Mouse (Mus musculus) forebrain, embryonic 12.5 days (tissue): ENCODE data around the gene Actr2. TPM values are rescaled to one million over a fixed set of nuclear protein-coding genes. Genes with fewer than 3 reads are reported as not detected.
"Not testable (repeated sequence)": the region's sequence is repeated elsewhere in the genome, so short reads cannot be mapped to it uniquely, and the experiment has no call there.

Source experiments
- ATAC-seq: fragments of 200-750 bp; cut with Nextera tagmentation; 2 replicates; pipeline ENCODE4 v1.8.0; 2017; ENCODE audit warnings: moderate TSS enrichment; ENCODE audit not compliant: low FRiP score
- H3K27ac ChIP-seq: fragments of 300-500 bp; sonication (generic); 2 replicates; pipeline ENCODE4 v1.5.1; 2016; ENCODE audit warnings: mild to moderate bottlenecking
- H3K27me3 ChIP-seq: fragments of 300-500 bp; sonication (generic); 2 replicates; pipeline ENCODE4 v1.6.1; 2016; ENCODE audit warnings: mild to moderate bottlenecking
- H3K36me3 ChIP-seq: fragments of 300-500 bp; sonication (generic); replicated peaks from 2 replicates; pipeline ENCODE4 v1.6.1; 2016; ENCODE audit warnings: mild to moderate bottlenecking
- H3K4me1 ChIP-seq: fragments of 300-500 bp; sonication (generic); 2 replicates; pipeline ENCODE4 v1.6.1; 2016
- H3K4me2 ChIP-seq: fragments of 300-500 bp; sonication (generic); 2 replicates; pipeline ENCODE4 v1.6.1; 2016; ENCODE audit warnings: mild to moderate bottlenecking, moderate library complexity
- H3K4me3 ChIP-seq: fragments of 300-500 bp; sonication (generic); replicated peaks from 2 replicates; pipeline ENCODE4 v1.5.1; 2016; ENCODE audit warnings: mild to moderate bottlenecking
- H3K9ac ChIP-seq: fragments of 300-500 bp; sonication (generic); 2 replicates; pipeline ENCODE4 v1.6.1; 2016; ENCODE audit warnings: mild to moderate bottlenecking
- H3K9me3 ChIP-seq: fragments of 300-500 bp; sonication (generic); 2 replicates; pipeline ENCODE4 v1.6.1; 2016
- WGBS: fragments of 180-500 bp; shearing (Covaris S2); methylation state at CpG from one replicate; pipeline ENCODE4 v1.1.7; 2016; 5-methylcytosine and 5-hydroxymethylcytosine counted together
- polyA plus RNA-seq: library from polyadenylated mRNA; unstranded; fragments of >200 nt; fragmentation: Nextera tagmentation; extraction: Ambion mirVana; gene quantifications from 2 replicates; pipeline ENCODE4 v1.2.1, GENCODE M21; 2016

Gene Actr2
- polyA plus RNA-seq, 1 experiment from 2014 or later = 137 TPM

DNA sequence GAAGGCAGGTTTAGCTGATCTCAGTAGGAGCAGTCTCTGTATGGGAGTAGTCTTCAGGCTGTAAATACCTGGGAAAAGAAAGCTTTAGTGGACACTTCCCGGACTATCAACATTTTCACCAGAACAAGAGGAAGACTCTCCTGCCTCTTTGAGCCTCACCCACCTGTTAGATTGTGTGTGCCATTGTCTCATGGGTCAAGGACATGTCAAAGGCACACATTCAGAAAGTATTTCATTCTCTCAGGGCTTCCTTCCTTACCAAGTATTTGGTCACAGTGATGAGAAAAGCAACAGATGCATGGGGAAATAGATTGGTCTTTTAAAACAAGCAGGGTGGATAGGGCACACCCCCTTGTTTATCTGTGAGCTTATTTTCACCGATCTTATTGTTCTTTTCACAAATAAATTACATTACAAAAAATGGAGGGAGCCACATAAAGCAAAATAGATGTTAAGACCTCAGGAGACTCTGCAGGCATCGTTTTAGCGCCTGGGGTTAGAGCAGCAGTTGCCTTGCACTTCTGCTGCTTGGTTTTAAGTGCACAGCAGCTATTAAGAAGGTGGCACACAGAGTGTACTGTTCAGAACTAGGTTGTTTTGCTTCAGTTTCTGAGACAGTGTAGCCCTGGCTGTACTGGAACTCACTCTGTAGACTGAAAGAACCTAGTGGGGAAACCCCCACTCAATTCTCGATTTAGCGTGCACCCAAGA is 25.9 kb upstream of the Actr2 start:
- H3K4me3 ChIP-seq = no peak overlapping the region
- no peaks in the 10 kb centered on the region for H3K27me3 ChIP-seq
- no peak for ATAC-seq
- no peak overlapping the region for H3K9ac ChIP-seq
- H3K9me3 ChIP-seq = no peaks in the 10 kb centered on the region
- H3K4me2 ChIP-seq = no peak overlapping the region
- no peaks in the 10 kb centered on the region for H3K4me1 ChIP-seq
- H3K36me3 ChIP-seq = no peaks in the 10 kb centered on the region
- WGBS = 91% methylated on average over 6 of the region's 6 CpGs
- no peak overlapping the region for H3K27ac ChIP-seq

DNA sequence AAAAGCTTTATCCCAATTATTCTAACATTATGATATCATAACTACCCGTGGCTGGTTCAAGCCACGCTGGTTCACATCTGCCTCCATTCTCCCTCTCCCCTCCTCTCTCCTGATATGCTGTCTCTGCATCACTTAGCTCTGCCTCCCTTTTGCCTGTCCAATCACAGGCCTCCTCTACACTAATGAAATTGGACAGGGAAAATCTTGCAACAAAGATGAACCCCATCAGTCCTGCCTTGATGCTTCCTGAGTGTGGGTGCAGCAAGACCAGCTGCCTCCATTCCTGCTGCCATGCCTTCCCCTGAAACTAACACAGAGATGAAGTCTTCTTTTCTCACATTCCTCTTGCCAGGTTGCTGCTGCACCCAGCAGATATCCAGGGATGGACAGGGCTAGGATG is 25.2 kb upstream of the Actr2 start:
- Histone ChIP-seq H3K9me3 (no peaks in the 10 kb centered on the region), H3K27me3 (no peaks in the 10 kb centered on the region), H3K27ac (no peak overlapping the region), H3K36me3 (no peaks in the 10 kb centered on the region), H3K4me3 (no peak overlapping the region), H3K9ac (no peak overlapping the region), H3K4me1 (no peaks in the 10 kb centered on the region), H3K4me2 (no peak overlapping the region)
- no peak for ATAC-seq
- WGBS = 94% methylated on average over 2 of the region's 2 CpGs

DNA sequence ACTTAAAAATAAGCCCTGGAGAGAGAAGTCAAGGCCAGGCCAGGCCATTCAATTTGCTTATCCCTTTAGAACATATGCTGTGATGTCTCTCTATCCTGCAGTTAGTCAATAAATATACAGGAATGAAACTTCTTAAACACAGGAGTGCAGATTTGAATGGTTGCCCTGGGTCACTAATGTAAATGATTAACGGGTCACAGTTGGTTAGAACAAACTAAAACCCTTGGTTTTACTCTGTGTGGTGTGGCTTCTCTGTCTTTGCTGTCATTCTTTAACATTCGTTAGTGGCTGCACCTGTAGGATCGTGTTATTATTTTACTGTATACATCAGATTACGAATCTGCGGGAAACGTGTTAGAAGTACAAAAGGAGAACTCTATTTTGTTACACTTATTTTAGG is 23.6 kb upstream of the Actr2 start:
- Histone ChIP-seq H3K36me3 (no peaks in the 10 kb centered on the region), H3K4me1 (no peaks in the 10 kb centered on the region), H3K27me3 (no peaks in the 10 kb centered on the region), H3K9ac (no peak overlapping the region), H3K27ac (no peak overlapping the region), H3K4me3 (no peak overlapping the region), H3K4me2 (no peak overlapping the region), H3K9me3 (no peaks in the 10 kb centered on the region)
- WGBS = 84% methylated on average over 6 of the region's 6 CpGs
- no peak for ATAC-seq

- H3K27me3 ChIP-seq, H3K4me2 ChIP-seq, H3K27ac ChIP-seq, ATAC-seq, H3K9me3 ChIP-seq, H3K4me3 ChIP-seq, H3K36me3 ChIP-seq, H3K9ac ChIP-seq, H3K4me1 ChIP-seq: not testable (repeated sequence)
- 47% methylated on average over 3 of the region's 3 CpGs for WGBS
Observed at GRCm38 (mm10) chr11:20134869-20135268, 22.2 kb upstream of the Actr2 start.

- no peaks in the 10 kb centered on the region for H3K9me3 ChIP-seq
- H3K4me1 ChIP-seq = no peaks in the 10 kb centered on the region
- H3K27ac ChIP-seq = no peak overlapping the region
- no peak for ATAC-seq
- no peaks in the 10 kb centered on the region for H3K27me3 ChIP-seq
- H3K9ac ChIP-seq = no peak overlapping the region
- H3K36me3 ChIP-seq = no peaks in the 10 kb centered on the region
- 85% methylated on average over 1 of the region's 1 CpGs for whole genome bisulfite sequencing
- H3K4me3 ChIP-seq = no peak overlapping the region
- H3K4me2 ChIP-seq = no peak overlapping the region
Observed at GRCm38 (mm10) chr11:20133721-20134120, 21.0 kb upstream of the Actr2 start.

- Histone ChIP-seq H3K9me3 (no peaks in the 10 kb centered on the region), H3K36me3 (no peaks in the 10 kb centered on the region), H3K9ac (no peak overlapping the region), H3K4me2 (peak overlapping the region; percentile 17; the same call in 1 of the 2 replicates), H3K4me3 (no peak overlapping the region), H3K4me1 (no peaks in the 10 kb centered on the region), H3K27me3 (no peaks in the 10 kb centered on the region), H3K27ac (no peak overlapping the region)
- peak; percentile 33; the same call in 1 of the 2 replicates for ATAC-seq
- 45% methylated on average over 12 of the region's 12 CpGs for WGBS
Observed at GRCm38 (mm10) chr11:20132955-20133562, 20.3 kb upstream of the Actr2 start.

- H3K9me3 ChIP-seq = no peaks in the 10 kb centered on the region
- H3K4me3 ChIP-seq = no peak overlapping the region
- no peaks in the 10 kb centered on the region for H3K4me1 ChIP-seq
- no peaks in the 10 kb centered on the region for H3K27me3 ChIP-seq
- H3K36me3 ChIP-seq = no peaks in the 10 kb centered on the region
- H3K9ac ChIP-seq = no peak overlapping the region
- no peak for ATAC-seq
- no peak overlapping the region for H3K27ac ChIP-seq
- H3K4me2 ChIP-seq = no peak overlapping the region
- 83% methylated on average over 10 of the region's 10 CpGs for WGBS
Observed at GRCm38 (mm10) chr11:20126673-20127516, 14.2 kb upstream of the Actr2 start.

DNA sequence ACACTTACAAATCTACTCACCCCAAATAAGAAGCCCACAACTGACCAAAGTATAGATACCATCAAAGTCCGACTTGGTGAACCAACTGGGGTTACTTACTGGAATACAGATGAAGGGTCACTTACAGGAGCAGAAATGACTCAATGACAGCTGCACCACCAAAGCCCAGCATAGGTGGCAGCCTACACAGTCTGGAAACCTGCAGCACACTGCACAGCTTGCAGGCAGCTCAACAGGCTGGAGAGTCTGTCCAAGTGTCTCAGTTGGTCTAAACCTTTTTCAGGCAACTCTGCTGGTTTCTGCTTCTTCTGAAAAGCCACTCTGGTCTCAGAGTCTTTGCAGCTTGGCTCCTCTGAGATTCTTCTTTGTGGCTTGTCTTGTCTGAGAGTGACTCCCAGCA is 12.7 kb upstream of the Actr2 start:
- no peak overlapping the region for H3K4me2 ChIP-seq
- H3K9me3 ChIP-seq = no peaks in the 10 kb centered on the region
- WGBS = 81% methylated on average over 1 of the region's 1 CpGs
- H3K9ac ChIP-seq = no peak overlapping the region
- no peak overlapping the region for H3K4me3 ChIP-seq
- H3K4me1 ChIP-seq = no peaks in the 10 kb centered on the region
- no peak for ATAC-seq
- no peaks in the 10 kb centered on the region for H3K27me3 ChIP-seq
- no peak overlapping the region for H3K27ac ChIP-seq
- no peaks in the 10 kb centered on the region for H3K36me3 ChIP-seq

GRCm38 (mm10) chr11:20116701-20117100 is 4.0 kb upstream of the Actr2 start:
- no peak overlapping the region for H3K4me3 ChIP-seq
- ATAC-seq = no peak
- H3K27ac ChIP-seq = no peak overlapping the region
- no peaks in the 10 kb centered on the region for H3K9me3 ChIP-seq
- H3K4me2 ChIP-seq = no peak overlapping the region
- no peaks in the 10 kb centered on the region for H3K36me3 ChIP-seq
- 94% methylated on average over 4 of the region's 4 CpGs for WGBS
- H3K27me3 ChIP-seq = no peaks in the 10 kb centered on the region
- H3K9ac ChIP-seq = no peak overlapping the region
- H3K4me1 ChIP-seq = peaks cover 10% of the 10 kb centered on the region

- no peak for ATAC-seq
- peaks cover 14% of the 10 kb centered on the region for H3K4me1 ChIP-seq
- WGBS = 70% methylated on average over 5 of the region's 5 CpGs
- no peak overlapping the region for H3K4me2 ChIP-seq
- H3K27me3 ChIP-seq = no peaks in the 10 kb centered on the region
- H3K9me3 ChIP-seq = no peaks in the 10 kb centered on the region
- no peaks in the 10 kb centered on the region for H3K36me3 ChIP-seq
- no peak overlapping the region for H3K4me3 ChIP-seq
- no peak overlapping the region for H3K27ac ChIP-seq
- no peak overlapping the region for H3K9ac ChIP-seq
Observed at GRCm38 (mm10) chr11:20116030-20116551, 3.4 kb upstream of the Actr2 start.

DNA sequence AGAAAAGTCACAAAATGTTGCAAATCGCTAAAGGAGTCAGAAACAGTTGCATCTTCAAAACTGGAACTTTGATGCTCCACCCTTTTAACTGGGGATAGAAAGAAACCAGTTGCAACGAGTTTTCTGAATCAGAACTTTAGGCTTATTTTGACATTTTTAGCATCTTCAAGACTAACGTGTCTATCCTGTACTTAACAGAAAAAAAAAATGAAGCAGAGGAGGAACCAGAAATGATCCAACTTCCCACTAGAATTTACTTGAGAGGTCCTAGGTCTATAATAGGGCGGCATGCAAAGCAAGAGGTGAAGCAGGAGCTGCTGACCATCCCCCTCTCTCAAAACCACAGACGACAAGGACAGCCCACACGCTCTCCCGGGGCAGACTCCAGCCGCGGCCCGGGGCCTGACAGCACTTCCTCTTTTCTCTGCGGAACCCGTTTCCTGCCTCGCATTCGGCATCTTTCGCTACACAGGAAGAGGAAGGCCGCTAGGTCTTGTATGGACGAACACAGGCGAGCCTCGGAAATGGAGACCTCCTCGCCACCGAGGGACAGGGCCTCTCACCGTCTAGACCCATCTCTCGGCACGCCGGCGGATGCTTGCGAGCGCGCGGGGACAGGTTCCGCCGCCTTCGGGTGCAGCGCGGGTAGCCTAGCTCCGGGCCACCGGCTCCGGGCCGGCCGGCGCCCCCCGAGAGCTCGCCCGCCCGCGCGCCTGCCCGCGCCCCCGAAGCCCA is 540 bp downstream of the Actr2 start:
- Histone ChIP-seq H3K4me3 (peak overlapping the region; percentile 85), H3K27me3 (no peaks in the 10 kb centered on the region), H3K36me3 (peaks cover 2% of the 10 kb centered on the region; the same call in 1 of the 2 replicates), H3K27ac (peak overlapping the region; percentile 92), H3K4me1 (peaks cover 18% of the 10 kb centered on the region), H3K9ac (peak overlapping the region; percentile 84), H3K4me2 (peak overlapping the region; percentile 58), H3K9me3 (no peaks in the 10 kb centered on the region)
- ATAC-seq = peak; percentile 83
- under 1% methylated on average over 50 of the region's 50 CpGs for WGBS

- peaks cover 11% of the 10 kb centered on the region for H3K4me1 ChIP-seq
- no peaks in the 10 kb centered on the region for H3K9me3 ChIP-seq
- H3K4me2 ChIP-seq = no peak overlapping the region
- H3K27ac ChIP-seq = no peak overlapping the region
- no peak for ATAC-seq
- peaks cover 2% of the 10 kb centered on the region; the same call in 1 of the 2 replicates for H3K36me3 ChIP-seq
- H3K9ac ChIP-seq = no peak overlapping the region
- no peaks in the 10 kb centered on the region for H3K27me3 ChIP-seq
- no peak overlapping the region for H3K4me3 ChIP-seq
- 92% methylated on average over 7 of the region's 7 CpGs for WGBS
Observed at GRCm38 (mm10) chr11:20108151-20108550, 4.6 kb downstream of the Actr2 start.
